Mouse (Mus musculus) hindbrain, embryonic 16.5 days (tissue): ENCODE data around the gene Gpat2. TPM values are rescaled to one million over a fixed set of nuclear protein-coding genes. Genes with fewer than 3 reads are reported as not detected.

Experiments
- ATAC-seq: fragments of 200-750 bp; cut with Nextera tagmentation; 2 replicates; pipeline ENCODE4 v1.8.0; 2017; ENCODE audit warnings: moderate TSS enrichment, moderate library complexity
- H3K27ac ChIP-seq: fragments of 300-500 bp; sonication (generic); 2 replicates; pipeline ENCODE4 v1.5.1; 2014; ENCODE audit warnings: low read depth, mild to moderate bottlenecking, control low read depth, low read length, moderate library complexity
- H3K27me3 ChIP-seq: fragments of 300-500 bp; sonication (generic); replicated peaks from 2 replicates; pipeline ENCODE4 v1.6.1; 2014; ENCODE audit warnings: low read length; ENCODE audit not compliant: control insufficient read depth, insufficient read depth
- H3K36me3 ChIP-seq: fragments of 300-500 bp; sonication (generic); 2 replicates; pipeline ENCODE4 v1.6.1; 2014; ENCODE audit warnings: mild to moderate bottlenecking, low read length, moderate library complexity, mixed read lengths; ENCODE audit not compliant: control insufficient read depth, insufficient read depth
- H3K4me1 ChIP-seq: fragments of 300-500 bp; sonication (generic); 2 replicates; pipeline ENCODE4 v1.6.1; 2014; ENCODE audit warnings: low read depth, low read length; ENCODE audit not compliant: control insufficient read depth, insufficient read depth
- H3K4me2 ChIP-seq: fragments of 300-500 bp; sonication (generic); 2 replicates; pipeline ENCODE4 v1.6.1; 2014; ENCODE audit warnings: mild to moderate bottlenecking, low read length, control low read depth, moderate library complexity
- H3K4me3 ChIP-seq: fragments of 300-500 bp; sonication (generic); 2 replicates; pipeline ENCODE4 v1.5.1; 2014; ENCODE audit warnings: mild to moderate bottlenecking, low read length, control low read depth, moderate library complexity
- H3K9ac ChIP-seq: fragments of 300-500 bp; sonication (generic); 2 replicates; pipeline ENCODE4 v1.6.1; 2014; ENCODE audit warnings: low read depth, mild to moderate bottlenecking, control low read depth, low read length, moderate library complexity
- H3K9me3 ChIP-seq: fragments of 300-500 bp; sonication (generic); 2 replicates; pipeline ENCODE4 v1.6.1; 2014; ENCODE audit warnings: mild to moderate bottlenecking, low read length, moderate library complexity; ENCODE audit not compliant: control insufficient read depth
- WGBS: fragments of 180-500 bp; shearing (Covaris S2); extraction: QIAGEN DNeasy Blood & Tissue Kit; methylation state at CpG from one replicate; pipeline ENCODE4 v1.1.7; 2014; 5-methylcytosine and 5-hydroxymethylcytosine counted together
- polyA plus RNA-seq: library from polyadenylated mRNA; unstranded; fragments of >200 nt; fragmentation: Nextera tagmentation; extraction: Ambion mirVana; gene quantifications from 2 replicates; pipeline ENCODE4 v1.2.1, GENCODE M21; 2015

The Gpat2 gene
- polyA plus RNA-seq, result 0.25 and 0.28 TPM in 2 replicates

- H3K4me2 ChIP-seq, result no peak within 1 kb of the TSS
Measured at GRCm38 (mm10) chr2:127424977-127425376, at the start of gene Gpat2. Gpat2 (plus strand) TSS chr2:127425199.

DNA sequence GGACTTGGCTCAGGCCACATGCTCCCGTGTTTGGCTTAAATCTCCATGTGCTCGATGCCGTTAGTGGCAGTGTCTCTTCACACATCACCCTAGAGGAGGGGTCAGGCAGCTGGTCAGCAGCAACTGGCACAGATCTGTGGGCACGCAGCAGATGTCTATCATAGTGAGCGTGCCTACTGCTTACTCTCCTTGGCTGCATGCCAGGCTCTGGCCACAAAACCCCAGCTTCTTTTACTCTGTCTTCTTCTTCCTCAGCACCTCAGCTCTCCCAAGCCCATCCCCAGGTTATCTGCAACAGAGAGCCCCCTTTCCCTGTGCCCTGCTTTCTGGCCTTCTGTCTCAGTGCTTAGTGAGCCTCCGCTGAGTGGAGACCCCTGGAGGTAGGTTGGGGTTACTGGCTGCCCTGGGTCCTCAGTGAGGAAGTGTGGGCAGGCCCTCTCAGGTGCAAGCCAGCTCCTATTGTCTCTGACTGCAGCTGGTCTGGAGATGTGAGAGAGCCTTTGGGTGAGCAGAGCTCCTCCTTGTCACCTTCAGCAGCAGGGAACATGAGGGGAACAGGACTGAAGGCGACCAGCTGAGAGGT, 49.1 kb upstream of the Gpat2 start:
- no peaks in the 10 kb centered on the region for H3K27me3 ChIP-seq
- no peak overlapping the region for H3K4me3 ChIP-seq
- ATAC-seq, result no peak
- H3K4me1 ChIP-seq, result no peaks in the 10 kb centered on the region; the same call in none of the 2 replicates
- no peaks in the 10 kb centered on the region for H3K9me3 ChIP-seq
- no peak overlapping the region for H3K4me2 ChIP-seq
- no peak overlapping the region for H3K27ac ChIP-seq
- WGBS, result 34% methylated on average over 7 of the region's 7 CpGs
- H3K9ac ChIP-seq, result no peak overlapping the region
- no peaks in the 10 kb centered on the region for H3K36me3 ChIP-seq

More at GRCm38 (mm10) chr2:127424977-127425376, at the start of gene Gpat2:
- H3K4me3 ChIP-seq, result no peak within 1 kb of the TSS
- no peak for ATAC-seq
- H3K9ac ChIP-seq, result no peak within 1 kb of the TSS
- H3K36me3 ChIP-seq, result no peaks in the 10 kb centered on the region
- no peak within 1 kb of the TSS for H3K27ac ChIP-seq
- H3K9me3 ChIP-seq, result no peaks in the 10 kb centered on the region
- H3K4me1 ChIP-seq, result no peaks in the 10 kb centered on the region
- WGBS, result 85% methylated on average over 17 of the region's 17 CpGs
- no peaks in the 10 kb centered on the region; the same call in 1 of the 2 replicates for H3K27me3 ChIP-seq

GRCm38 (mm10) chr2:127376423-127377051, 48.5 kb upstream of the Gpat2 start:
- H3K9me3 ChIP-seq, result no peaks in the 10 kb centered on the region
- no peaks in the 10 kb centered on the region; the same call in none of the 2 replicates for H3K4me1 ChIP-seq
- H3K9ac ChIP-seq, result no peak overlapping the region
- no peak overlapping the region for H3K27ac ChIP-seq
- WGBS, result 77% methylated on average over 6 of the region's 6 CpGs
- no peak overlapping the region for H3K4me2 ChIP-seq
- H3K27me3 ChIP-seq, result no peaks in the 10 kb centered on the region
- H3K4me3 ChIP-seq, result no peak overlapping the region
- no peak for ATAC-seq
- no peaks in the 10 kb centered on the region for H3K36me3 ChIP-seq

- H3K4me2 ChIP-seq, result no peak overlapping the region
- H3K4me3 ChIP-seq, result no peak overlapping the region
- H3K4me1 ChIP-seq, result no peaks in the 10 kb centered on the region; the same call in none of the 2 replicates
- peak; percentile 52; the same call in 1 of the 2 replicates for ATAC-seq
- no peak overlapping the region for H3K27ac ChIP-seq
- H3K27me3 ChIP-seq, result no peaks in the 10 kb centered on the region
- H3K9me3 ChIP-seq, result no peaks in the 10 kb centered on the region
- no peaks in the 10 kb centered on the region for H3K36me3 ChIP-seq
- 56% methylated on average over 7 of the region's 7 CpGs for WGBS
- no peak overlapping the region for H3K9ac ChIP-seq
Measured at GRCm38 (mm10) chr2:127377942-127378610, 46.9 kb upstream of the Gpat2 start.

DNA sequence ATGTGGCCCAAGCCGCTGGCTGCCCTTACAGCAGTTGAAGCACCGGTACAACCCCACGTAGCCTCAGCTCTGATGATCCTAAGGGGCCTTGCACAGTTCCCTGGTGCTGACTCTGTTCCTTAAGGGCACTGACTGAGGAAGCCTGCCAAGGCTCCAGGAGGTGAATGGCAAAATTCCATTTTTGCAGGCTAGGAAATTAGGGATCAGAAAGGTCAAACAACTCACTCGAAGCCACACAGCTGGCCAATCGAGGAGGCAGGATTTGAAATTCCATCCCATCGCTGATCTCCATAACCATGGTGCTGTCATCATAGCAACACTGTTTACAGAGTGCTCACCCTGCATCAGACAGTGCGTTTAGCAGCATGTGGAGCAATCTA, 46.4 kb upstream of the Gpat2 start:
- ATAC-seq, result no peak
- no peak overlapping the region for H3K4me3 ChIP-seq
- H3K9ac ChIP-seq, result no peak overlapping the region
- 71% methylated on average over 7 of the region's 7 CpGs for WGBS
- H3K4me2 ChIP-seq, result no peak overlapping the region
- no peak overlapping the region for H3K27ac ChIP-seq
- H3K27me3 ChIP-seq, result no peaks in the 10 kb centered on the region
- no peaks in the 10 kb centered on the region for H3K36me3 ChIP-seq
- no peaks in the 10 kb centered on the region for H3K9me3 ChIP-seq
- H3K4me1 ChIP-seq, result no peaks in the 10 kb centered on the region; the same call in none of the 2 replicates

- Histone ChIP-seq H3K4me2 (no peak overlapping the region), H3K9me3 (no peaks in the 10 kb centered on the region), H3K4me3 (no peak overlapping the region), H3K4me1 (no peaks in the 10 kb centered on the region; the same call in none of the 2 replicates), H3K27ac (no peak overlapping the region), H3K27me3 (no peaks in the 10 kb centered on the region), H3K36me3 (no peaks in the 10 kb centered on the region), H3K9ac (no peak overlapping the region)
- ATAC-seq, result no peak
- WGBS, result 68% methylated on average over 3 of the region's 3 CpGs
Measured at GRCm38 (mm10) chr2:127379250-127379649, 45.7 kb upstream of the Gpat2 start.

GRCm38 (mm10) chr2:127383881-127384280, 41.1 kb upstream of the Gpat2 start:
- no peak overlapping the region for H3K4me2 ChIP-seq
- ATAC-seq, result no peak
- H3K27me3 ChIP-seq, result no peaks in the 10 kb centered on the region
- H3K4me3 ChIP-seq, result no peak overlapping the region
- 65% methylated on average over 7 of the region's 7 CpGs for WGBS
- no peaks in the 10 kb centered on the region for H3K9me3 ChIP-seq
- H3K4me1 ChIP-seq, result no peaks in the 10 kb centered on the region
- no peaks in the 10 kb centered on the region for H3K36me3 ChIP-seq
- no peak overlapping the region for H3K27ac ChIP-seq
- H3K9ac ChIP-seq, result no peak overlapping the region

- Histone ChIP-seq H3K27ac (no peak overlapping the region), H3K4me1 (no peaks in the 10 kb centered on the region), H3K9me3 (no peaks in the 10 kb centered on the region), H3K9ac (no peak overlapping the region), H3K4me2 (no peak overlapping the region), H3K27me3 (no peaks in the 10 kb centered on the region), H3K36me3 (no peaks in the 10 kb centered on the region), H3K4me3 (no peak overlapping the region)
- 81% methylated on average over 2 of the region's 2 CpGs for WGBS
- ATAC-seq, result no peak
Measured at GRCm38 (mm10) chr2:127387521-127387920, 37.5 kb upstream of the Gpat2 start.

GRCm38 (mm10) chr2:127390352-127390751, 34.6 kb upstream of the Gpat2 start:
- no peaks in the 10 kb centered on the region for H3K9me3 ChIP-seq
- no peak overlapping the region for H3K9ac ChIP-seq
- WGBS, result 83% methylated on average over 3 of the region's 3 CpGs
- no peak overlapping the region for H3K27ac ChIP-seq
- H3K4me1 ChIP-seq, result no peaks in the 10 kb centered on the region
- H3K36me3 ChIP-seq, result no peaks in the 10 kb centered on the region
- no peak for ATAC-seq
- H3K27me3 ChIP-seq, result no peaks in the 10 kb centered on the region
- no peak overlapping the region for H3K4me3 ChIP-seq
- no peak overlapping the region for H3K4me2 ChIP-seq
